Mouse (Mus musculus) lung, postnatal 0 days (tissue): Measurements from ENCODE around the gene Aoc3.

Source experiments
- CTCF ChIP-seq: IDR thresholded peaks from 2 replicates; pipeline ENCODE4 v1.5.1; 2016; ENCODE audit warnings: antibody characterized with exemption, mild to moderate bottlenecking
- EP300 ChIP-seq: IDR thresholded peaks from 2 replicates; pipeline ENCODE4 v1.6.1; 2016; ENCODE audit warnings: antibody characterized with exemption, mild to moderate bottlenecking, control low read depth

DNA sequence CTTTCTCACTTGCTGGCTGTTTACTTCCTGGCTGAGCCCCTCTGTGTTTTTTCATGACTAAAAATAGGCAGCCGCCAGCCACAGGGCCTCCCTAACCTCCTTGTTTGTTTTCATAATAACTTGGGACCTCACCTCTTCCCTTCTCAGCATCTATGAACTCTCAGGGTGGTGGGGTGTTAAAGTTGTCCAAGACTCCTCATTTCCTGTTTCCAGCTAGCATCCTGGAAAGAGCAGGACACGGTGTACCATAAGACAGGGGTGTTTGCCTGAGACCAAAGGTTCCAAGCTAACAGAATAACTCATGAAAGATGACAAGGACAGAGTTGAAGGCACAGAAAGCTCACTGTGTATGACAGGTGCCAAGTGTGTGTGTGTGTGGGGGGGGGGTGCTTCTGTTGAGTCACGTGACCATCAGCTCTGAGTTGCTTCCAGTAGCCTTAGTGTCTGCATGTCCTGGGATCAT, 30.3 kb downstream of the Aoc3 start:
- TF ChIP-seq EP300 (peak; percentile 97), CTCF (no peak)
